Mouse (Mus musculus): Measurements from ENCODE around the gene Cchcr1.

The Cchcr1 gene

DNA sequence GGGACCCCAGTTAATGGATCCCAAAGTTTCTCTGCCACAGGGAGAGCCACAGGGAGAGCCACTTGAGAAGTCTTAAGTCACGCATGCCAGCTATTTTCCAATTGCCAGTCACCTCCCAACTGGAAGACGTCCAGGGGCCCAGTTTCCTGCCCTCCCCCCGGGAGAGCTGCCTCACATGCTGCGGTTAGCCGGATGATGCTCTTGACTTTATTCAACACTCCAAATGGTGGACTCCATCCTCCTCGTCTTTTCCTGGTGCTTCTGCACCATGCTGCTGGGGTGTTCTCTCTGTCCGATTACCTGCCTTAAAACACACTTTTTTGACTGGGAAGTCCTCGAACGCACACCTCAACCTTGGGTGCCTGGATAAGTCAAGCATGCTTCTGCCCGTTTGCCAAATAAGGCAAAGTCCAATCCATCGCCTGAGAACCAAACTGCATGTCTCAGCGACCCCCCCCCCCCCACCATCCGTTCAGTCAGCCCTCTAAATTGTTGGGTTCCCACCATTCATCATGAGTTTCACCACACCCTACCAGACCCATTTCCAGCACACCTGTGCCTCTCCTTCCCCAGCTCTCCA, 39.4 kb downstream of the Cchcr1 start:
- no peak for DNase-seq

DNA sequence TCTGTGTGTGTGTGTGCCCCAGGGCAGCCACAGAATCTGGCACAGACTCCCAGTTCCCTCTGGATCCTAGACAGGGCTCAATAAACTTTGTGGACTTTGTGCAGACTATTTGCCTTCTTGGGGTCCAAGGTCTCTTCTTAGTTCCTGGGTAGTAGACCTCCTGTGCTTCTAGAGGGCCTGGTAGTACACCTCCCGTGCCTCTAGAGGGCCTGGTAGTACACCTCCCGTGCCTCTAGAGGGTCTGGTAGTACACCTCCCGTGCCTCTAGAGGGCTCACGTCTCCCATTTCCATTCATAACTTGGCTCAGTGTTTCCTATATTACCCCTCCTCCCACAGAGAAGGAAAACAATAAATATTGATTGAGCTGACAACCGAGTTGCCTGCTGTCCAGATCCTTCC, 39.9 kb downstream of the Cchcr1 start:
- DNase-seq: peak; percentile 76 to 84

DNA sequence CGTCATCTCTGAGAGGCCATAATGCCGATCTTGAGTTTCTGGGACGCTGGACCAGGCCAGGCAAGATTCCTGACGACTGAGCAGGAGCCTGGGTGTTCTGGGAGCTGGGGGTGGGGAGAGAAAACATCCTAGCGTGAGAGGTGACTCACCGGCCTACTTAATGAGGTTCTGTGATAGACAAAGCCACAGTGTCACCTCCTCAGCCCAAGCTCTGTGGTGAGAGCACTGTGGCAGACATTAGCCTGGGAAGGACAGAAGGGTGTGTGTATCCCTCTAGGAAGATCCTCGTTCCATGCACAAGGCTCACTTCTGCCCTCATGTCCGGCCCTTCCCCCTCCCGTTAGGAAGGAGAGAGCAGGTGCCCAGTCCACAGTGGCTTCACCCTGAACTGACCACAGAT, 40.5 kb downstream of the Cchcr1 start:
- no peak for DNase-seq

DNA sequence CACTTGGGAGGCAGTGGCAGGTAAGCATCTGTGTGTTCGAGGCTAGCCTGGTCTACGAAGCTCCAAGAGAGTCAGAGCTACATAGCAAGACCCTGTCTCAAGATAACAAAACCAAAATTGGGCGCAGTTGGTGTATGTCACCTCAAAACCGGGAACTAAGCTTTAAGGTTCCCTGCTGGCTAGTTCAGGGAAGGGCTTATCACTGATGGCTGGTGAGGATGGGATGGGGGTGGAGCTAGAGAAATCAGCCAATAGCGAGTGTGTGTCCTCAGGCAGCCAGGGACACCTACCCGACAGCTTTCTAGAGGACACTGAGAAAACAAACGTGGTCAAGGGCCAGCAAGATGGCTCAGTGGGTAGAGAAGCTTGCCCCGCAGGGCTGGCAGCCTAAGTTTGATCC, 41.3 kb downstream of the Cchcr1 start:
- no peak for DNase-seq

DNA sequence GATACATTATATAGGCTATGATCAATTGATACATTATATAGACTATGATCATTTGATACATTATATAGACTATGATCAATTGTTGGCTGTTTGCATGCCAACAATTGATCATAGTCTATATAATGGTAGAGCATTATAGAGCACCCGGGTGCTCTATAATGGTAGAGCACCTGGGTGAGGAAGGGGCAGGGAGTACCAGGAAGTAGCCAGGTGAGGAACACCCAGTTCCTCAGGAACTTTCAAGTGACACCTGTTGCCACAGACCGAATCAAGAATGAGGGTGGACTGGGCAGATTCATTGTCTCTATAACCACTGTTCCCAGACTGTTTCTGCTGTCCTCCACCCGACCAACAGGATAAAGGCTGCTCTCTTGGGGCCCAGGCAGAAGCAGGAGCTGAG, 50.2 kb downstream of the Cchcr1 start, which contains the start of gene 2300002M23Rik:
TSS of gene 2300002M23Rik (plus strand) at position 301 of the 400 bp plus-strand sequence.
- no peak for DNase-seq

DNA sequence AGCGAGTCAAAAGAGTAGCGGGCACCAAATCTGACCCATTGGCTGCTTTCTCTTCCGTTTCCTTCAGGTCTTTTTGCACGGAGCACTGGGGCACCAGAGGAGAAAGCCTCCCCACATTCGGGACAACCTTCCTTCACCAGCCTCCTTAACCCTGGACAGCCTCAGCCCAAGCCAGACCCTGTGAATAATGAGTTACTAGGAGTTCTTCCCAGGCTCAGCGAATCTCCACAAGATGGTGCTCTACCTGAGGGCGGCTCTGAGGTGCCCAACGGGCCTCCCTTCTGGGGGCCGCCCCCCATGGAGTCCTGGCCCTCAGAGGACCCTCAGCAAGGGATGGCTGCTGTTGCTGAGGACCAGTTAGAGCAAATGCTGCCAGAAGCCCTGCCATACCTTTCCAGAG, 50.9 kb downstream of the Cchcr1 start:
- DNase-seq: no peak

DNA sequence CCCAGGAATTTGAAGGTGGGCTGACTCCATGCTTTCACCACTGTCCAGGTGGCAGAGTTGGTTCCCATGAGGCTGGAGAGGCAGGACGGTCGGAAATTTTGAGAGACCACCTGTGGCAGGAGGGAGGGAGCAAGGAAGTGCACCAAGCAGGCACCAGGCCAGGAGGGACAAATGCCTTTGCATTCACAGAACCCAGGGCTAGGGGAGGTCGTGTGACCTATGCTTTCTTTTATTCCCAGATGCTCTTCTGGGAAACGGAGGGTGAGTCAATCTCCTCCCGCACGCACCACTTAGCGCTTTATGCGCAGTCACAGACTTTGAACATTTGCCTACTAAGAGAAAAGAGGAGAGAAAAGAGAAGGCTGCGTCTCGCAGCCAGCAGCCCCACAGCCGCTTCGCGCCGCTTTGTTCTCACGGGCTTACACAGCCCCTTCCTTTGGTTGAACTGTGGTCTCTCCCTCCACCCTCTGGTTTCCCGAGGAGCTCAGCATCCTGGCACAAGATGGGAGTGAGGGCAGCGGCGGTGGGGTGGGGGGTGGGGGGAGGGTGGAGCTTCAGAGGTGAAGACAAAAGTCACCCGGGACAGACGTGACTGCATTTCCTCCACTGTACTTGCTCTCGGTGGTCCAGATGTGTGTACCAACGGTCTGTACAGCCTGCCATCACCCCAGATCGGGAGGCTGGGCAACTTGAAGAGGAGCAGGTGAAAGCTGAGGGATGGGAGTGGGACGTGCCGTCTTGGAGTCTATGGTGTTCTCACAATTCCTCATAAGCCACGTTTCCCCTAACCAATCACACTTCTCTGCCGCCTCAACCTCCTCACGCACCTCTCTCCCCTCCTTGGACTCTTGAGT, 52.4 kb downstream of the Cchcr1 start:
- no peak for DNase-seq

DNA sequence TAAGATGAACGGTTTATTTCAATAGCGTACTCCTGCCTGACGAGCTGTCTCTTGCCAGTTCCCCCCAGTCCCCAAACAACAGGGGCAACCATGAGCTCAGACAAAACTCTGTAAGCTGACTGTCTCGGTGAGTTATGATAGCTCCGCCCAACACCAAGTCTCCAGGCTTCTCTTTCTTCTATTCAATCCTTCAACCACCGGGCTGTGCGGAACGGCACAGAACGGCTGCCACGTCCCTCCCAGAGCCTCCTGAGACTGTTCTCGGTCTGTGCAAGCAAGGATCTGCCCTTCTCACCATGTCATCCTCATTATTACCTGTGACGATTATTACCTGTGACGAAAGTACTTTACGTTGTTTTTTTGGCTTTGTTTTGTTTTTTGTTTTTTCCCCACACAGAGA, 53.9 kb downstream of the Cchcr1 start:
- DNase-seq: no peak

DNA sequence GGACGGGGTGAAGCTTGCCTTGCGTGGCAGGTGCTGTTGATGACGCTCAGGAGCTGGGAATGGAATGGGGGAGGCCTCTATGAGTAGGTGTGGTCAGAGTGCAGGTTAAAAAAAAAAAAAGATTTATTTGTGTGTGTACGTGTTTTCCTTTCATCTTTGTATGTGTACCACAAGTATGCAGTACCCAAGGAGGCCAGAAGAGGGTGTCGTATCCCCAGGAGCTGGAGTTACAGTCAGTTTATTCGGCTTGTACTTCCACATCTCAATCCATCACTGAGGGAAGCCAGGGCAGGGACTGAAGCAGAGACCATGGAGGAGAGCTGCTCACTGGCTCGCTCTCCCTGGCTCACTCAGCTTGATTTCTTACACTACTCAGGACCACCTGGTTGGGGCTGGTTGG, 54.6 kb downstream of the Cchcr1 start:
- DNase-seq: no peak

DNA sequence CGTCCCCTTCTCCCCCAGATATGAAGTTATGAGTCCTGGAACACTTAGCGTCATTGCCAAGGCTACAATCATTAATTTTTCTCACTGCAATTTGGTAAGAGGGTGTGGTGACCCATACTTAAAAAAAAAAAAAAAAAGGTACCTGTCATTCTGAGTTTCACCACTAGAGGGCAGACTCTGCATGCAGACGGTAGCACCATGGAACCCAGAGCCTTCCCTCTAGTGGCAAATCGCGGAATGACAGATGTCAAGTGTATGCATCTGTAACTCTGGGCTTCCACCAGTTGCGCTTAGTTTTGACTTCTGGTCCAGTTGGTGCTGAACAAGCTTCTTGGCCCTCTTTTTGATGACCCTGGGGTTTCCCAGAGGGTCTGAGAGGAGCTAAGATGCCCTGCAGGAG, 61.3 kb downstream of the Cchcr1 start:
- DNase-seq: peak; percentile 90 to 92

Measured in kidney, postnatal 4 days (tissue).